Mouse (Mus musculus): ENCODE results near the gene Grb10. TPM values are rescaled to one million over a fixed set of nuclear protein-coding genes. Genes with fewer than 3 reads are reported as not detected.

The Grb10 gene
- polyA plus RNA-seq, 1 experiment from 2014 or later, result 267 TPM

DNA sequence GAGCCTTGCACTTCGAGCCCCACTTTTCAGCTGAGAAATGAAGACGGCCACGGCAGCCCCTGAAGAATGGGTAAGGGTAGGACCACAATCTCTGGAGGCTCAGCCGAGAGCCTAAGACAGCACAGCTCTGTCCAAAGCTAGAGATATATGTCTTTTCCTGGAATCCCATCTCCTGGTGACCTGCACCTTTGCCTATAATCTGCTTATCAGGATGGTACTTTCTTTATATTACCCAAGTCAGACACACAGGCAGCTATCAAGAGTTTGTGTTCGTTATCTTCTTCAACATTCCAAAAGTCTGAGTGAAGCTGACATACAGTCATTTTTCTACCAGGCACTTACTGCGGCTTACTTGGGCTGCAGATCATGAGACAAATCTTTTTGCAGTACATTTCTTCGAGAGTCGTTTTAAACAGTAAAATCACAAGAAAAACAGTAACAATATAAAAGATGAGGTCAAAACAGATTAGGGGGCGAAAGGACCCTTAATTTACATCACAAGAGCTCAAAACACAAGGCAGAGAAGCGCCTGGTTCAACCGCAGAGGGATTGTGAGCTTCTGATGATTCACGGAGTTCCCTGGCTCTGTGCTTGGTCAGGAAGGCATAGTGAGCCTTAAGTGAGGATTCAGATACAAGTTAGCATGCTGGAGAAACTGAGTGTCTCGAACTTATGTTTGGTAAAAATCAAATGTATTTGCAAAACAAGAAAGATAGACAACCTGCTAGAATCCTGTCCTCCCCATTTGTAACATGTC lies 157.3 kb downstream of the Grb10 start:
- Histone ChIP-seq H3K9ac (ENCODE audit: low read depth, low read length) (no peak overlapping the region), H3K36me3 (ENCODE audit: control insufficient read depth, insufficient read depth, low read length) (no peaks in the 10 kb centered on the region), H3K27ac (ENCODE audit: low read depth, low read length) (no peak overlapping the region), H3K4me3 (ENCODE audit: low read depth, low read length) (no peak overlapping the region), H3K27me3 (ENCODE audit: control insufficient read depth, insufficient read depth, low read length) (no peaks in the 10 kb centered on the region), H3K4me1 (replicated peaks; ENCODE audit: control insufficient read depth, insufficient read depth, low read length) (peaks cover 8% of the 10 kb centered on the region), H3K9me3 (ENCODE audit: control insufficient read depth, low read length) (no peaks in the 10 kb centered on the region), H3K4me2 (replicated peaks; ENCODE audit: low read depth, low read length) (no peak overlapping the region)
- DNase-seq (ENCODE audit: low spot score), result peak; percentile 19
- ATAC-seq (ENCODE audit: low FRiP score), result no peak
- WGBS, result 35% methylated on average over 13 of the region's 13 CpGs

Other genes starting within 250 kb of the Grb10 start
- 66.4 and 73.5 TPM in 2 replicates for gene Fignl1, start 229.7 kb downstream of the Grb10 start, polyA plus RNA-seq (2014; fragmentation: Nextera tagmentation; extraction: Ambion mirVana)
- gene Ddc, start 140.5 kb downstream of the Grb10 start, polyA plus RNA-seq (2014; fragmentation: Nextera tagmentation; extraction: Ambion mirVana), result 8.3 and 14.3 TPM in 2 replicates